Mouse (Mus musculus) E14TG2a.4 (cell line): Measurements from ENCODE around the gene Pik3r2.

ENCODE experiments used
- H3K27me3 ChIP-seq: 2 replicates; pipeline ENCODE4 v1.6.1; 2014; ENCODE audit warnings: low read length, control low read depth; ENCODE audit not compliant: insufficient read depth
- H3K36me3 ChIP-seq: 2 replicates; pipeline ENCODE4 v1.6.1; 2014; ENCODE audit warnings: low read length, control low read depth; ENCODE audit not compliant: insufficient read depth
- H3K4me1 ChIP-seq: replicated peaks from 2 replicates; pipeline ENCODE4 v1.6.1; 2014; ENCODE audit warnings: low read depth, low read length, control low read depth
- H3K4me3 ChIP-seq: replicated peaks from 2 replicates; pipeline ENCODE4 v1.5.1; 2014; ENCODE audit warnings: mild to moderate bottlenecking, low read length
- H3K9me3 ChIP-seq: 2 replicates; pipeline ENCODE4 v1.6.1; 2014; ENCODE audit warnings: low read length, control low read depth
- CTCF ChIP-seq: conservative IDR thresholded peaks from 2 replicates; pipeline ENCODE4 v1.5.1; 2014; ENCODE audit warnings: low read length
- NANOG ChIP-seq: IDR thresholded peaks from 2 replicates; pipeline ENCODE4 v1.6.1; 2014; ENCODE audit warnings: borderline replicate concordance, low read length, mixed read lengths
- POU5F1 ChIP-seq: IDR thresholded peaks from 2 replicates; pipeline ENCODE4 v1.6.1; 2014; ENCODE audit warnings: low read length, borderline replicate concordance

Pik3r2 gene

GRCm38 (mm10) chr8:70786291-70787050, 10.0 kb upstream of the Pik3r2 start:
- Histone ChIP-seq H3K4me1 (peaks cover 71% of the 10 kb centered on the region), H3K27me3 (no peaks in the 10 kb centered on the region; the same call in 1 of the 2 replicates), H3K36me3 (peaks cover 68% of the 10 kb centered on the region), H3K4me3 (peak overlapping the region; percentile 52), H3K9me3 (no peaks in the 10 kb centered on the region)
- no peak for TF ChIP-seq NANOG
- TF ChIP-seq POU5F1, result no peak
- no peak for TF ChIP-seq CTCF

- H3K9me3 ChIP-seq, result no peaks in the 10 kb centered on the region
- peaks cover 70% of the 10 kb centered on the region for H3K36me3 ChIP-seq
- TF ChIP-seq POU5F1 (no peak), CTCF (no peak), NANOG (no peak)
- H3K27me3 ChIP-seq, result peaks cover 3% of the 10 kb centered on the region; the same call in 1 of the 2 replicates
- peaks cover 68% of the 10 kb centered on the region for H3K4me1 ChIP-seq
- H3K4me3 ChIP-seq, result peak overlapping the region; percentile 73
Measured at GRCm38 (mm10) chr8:70780093-70780492, 3.6 kb upstream of the Pik3r2 start.

- Histone ChIP-seq H3K9me3 (no peaks in the 10 kb centered on the region), H3K36me3 (peaks cover 74% of the 10 kb centered on the region), H3K4me1 (peaks cover 85% of the 10 kb centered on the region), H3K4me3 (peak overlapping the region; percentile 93), H3K27me3 (peaks cover 3% of the 10 kb centered on the region; the same call in 1 of the 2 replicates)
- TF ChIP-seq POU5F1 (no peak), NANOG (no peak), CTCF (no peak)
Measured at GRCm38 (mm10) chr8:70775851-70776495, 540 bp downstream of the Pik3r2 start.

- no peak for TF ChIP-seq NANOG
- no peak for TF ChIP-seq CTCF
- no peak for TF ChIP-seq POU5F1
- Histone ChIP-seq H3K4me3 (peak overlapping the region; percentile 93; the same call in 1 of the 2 replicates), H3K36me3 (peaks cover 77% of the 10 kb centered on the region), H3K9me3 (no peaks in the 10 kb centered on the region), H3K27me3 (peaks cover 3% of the 10 kb centered on the region; the same call in 1 of the 2 replicates), H3K4me1 (peaks cover 86% of the 10 kb centered on the region)
Measured at GRCm38 (mm10) chr8:70775227-70775626, 1.3 kb downstream of the Pik3r2 start.

GRCm38 (mm10) chr8:70774740-70775139, 1.8 kb downstream of the Pik3r2 start:
- Histone ChIP-seq H3K4me1 (peaks cover 86% of the 10 kb centered on the region), H3K27me3 (peaks cover 3% of the 10 kb centered on the region; the same call in 1 of the 2 replicates), H3K4me3 (no peak overlapping the region), H3K36me3 (peaks cover 75% of the 10 kb centered on the region), H3K9me3 (no peaks in the 10 kb centered on the region)
- TF ChIP-seq CTCF, result no peak
- TF ChIP-seq POU5F1, result no peak

GRCm38 (mm10) chr8:70773833-70774232, 2.7 kb downstream of the Pik3r2 start:
- Histone ChIP-seq H3K4me1 (peaks cover 85% of the 10 kb centered on the region), H3K36me3 (peaks cover 72% of the 10 kb centered on the region), H3K9me3 (no peaks in the 10 kb centered on the region), H3K4me3 (peak overlapping the region; percentile 20; the same call in 1 of the 2 replicates), H3K27me3 (peaks cover 3% of the 10 kb centered on the region; the same call in 1 of the 2 replicates)
- TF ChIP-seq CTCF (no peak), NANOG (no peak), POU5F1 (no peak)

- TF ChIP-seq NANOG, result no peak
- TF ChIP-seq POU5F1, result no peak
- TF ChIP-seq CTCF, result no peak
- peaks cover 85% of the 10 kb centered on the region for H3K4me1 ChIP-seq
- peaks cover 72% of the 10 kb centered on the region for H3K36me3 ChIP-seq
- H3K27me3 ChIP-seq, result peaks cover 3% of the 10 kb centered on the region; the same call in 1 of the 2 replicates
- H3K4me3 ChIP-seq, result 0 out of 2 replicates have a peak overlapping the region, but pooled peaks have one; percentile 20
- H3K9me3 ChIP-seq, result no peaks in the 10 kb centered on the region
Measured at GRCm38 (mm10) chr8:70773410-70773809, 3.1 kb downstream of the Pik3r2 start.

- Histone ChIP-seq H3K36me3 (peaks cover 72% of the 10 kb centered on the region), H3K4me3 (no peak overlapping the region), H3K27me3 (peaks cover 3% of the 10 kb centered on the region; the same call in 1 of the 2 replicates), H3K4me1 (peaks cover 85% of the 10 kb centered on the region), H3K9me3 (no peaks in the 10 kb centered on the region)
- TF ChIP-seq NANOG, result no peak
- TF ChIP-seq CTCF, result no peak
- no peak for TF ChIP-seq POU5F1
Measured at GRCm38 (mm10) chr8:70772890-70773289, 3.6 kb downstream of the Pik3r2 start.
